Mouse (Mus musculus) forebrain, postnatal 0 days (tissue): ENCODE data around the gene Cntn5. TPM values are rescaled to one million over a fixed set of nuclear protein-coding genes. Genes with fewer than 3 reads are reported as not detected.

Source experiments
- ATAC-seq: fragments of 200-750 bp; cut with Nextera tagmentation; 2 replicates; pipeline ENCODE4 v1.8.0; 2017; ENCODE audit warnings: mild to moderate bottlenecking, moderate library complexity
- DNase-seq: peaks from one replicate; pipeline ENCODE4 v3.0.0-alpha.2; 2015
- H3K27ac ChIP-seq: fragments of 300-500 bp; sonication (generic); 2 replicates; pipeline ENCODE4 v1.5.1; 2014; ENCODE audit warnings: low read depth, mild to moderate bottlenecking, antibody characterized with exemption, low read length, moderate library complexity, mixed read lengths
- H3K27me3 ChIP-seq: fragments of 300-500 bp; sonication (generic); 2 replicates; pipeline ENCODE4 v1.6.1; 2014; ENCODE audit warnings: mild to moderate bottlenecking, low read length, mixed read lengths; ENCODE audit not compliant: insufficient read depth
- H3K36me3 ChIP-seq: fragments of 300-500 bp; sonication (generic); 2 replicates; pipeline ENCODE4 v1.6.1; 2014; ENCODE audit warnings: mild to moderate bottlenecking, moderate library complexity; ENCODE audit not compliant: insufficient read depth
- H3K4me1 ChIP-seq: fragments of 300-500 bp; sonication (generic); 2 replicates; pipeline ENCODE4 v1.6.1; 2014; ENCODE audit warnings: antibody characterized with exemption; ENCODE audit not compliant: insufficient read depth
- H3K4me2 ChIP-seq: fragments of 300-500 bp; sonication (generic); 2 replicates; pipeline ENCODE4 v1.6.1; 2014; ENCODE audit warnings: low read depth, mild to moderate bottlenecking, moderate library complexity
- H3K4me3 ChIP-seq: fragments of 300-500 bp; sonication (generic); 2 replicates; pipeline ENCODE4 v1.5.1; 2014; ENCODE audit warnings: low read depth, low read length, mixed read lengths
- H3K9ac ChIP-seq: fragments of 300-500 bp; sonication (generic); 2 replicates; pipeline ENCODE4 v1.6.1; 2014; ENCODE audit warnings: mild to moderate bottlenecking
- H3K9me3 ChIP-seq: fragments of 300-500 bp; sonication (generic); 2 replicates; pipeline ENCODE4 v1.6.1; 2016; ENCODE audit warnings: low read length
- CTCF ChIP-seq: sonication (generic); IDR thresholded peaks from 2 replicates; pipeline ENCODE4 v1.5.1; 2016; ENCODE audit warnings: antibody characterized with exemption, control low read depth, low read depth
- WGBS: fragments of 180-500 bp; shearing (Covaris S2); extraction: QIAGEN DNeasy Blood & Tissue Kit; methylation state at CpG from one replicate; pipeline ENCODE4 v1.1.7; 2014; 5-methylcytosine and 5-hydroxymethylcytosine counted together
- polyA plus RNA-seq: library from polyadenylated mRNA; unstranded; fragments of >200 nt; fragmentation: Nextera tagmentation; extraction: Ambion mirVana; gene quantifications from 2 replicates; pipeline ENCODE4 v1.2.1, GENCODE M21; 2015
- total RNA-seq: library from RNA; depleted of rRNA; stranded (reverse); fragments of >200 nt; gene quantifications from 2 replicates; pipeline ENCODE4 v1.2.3, GENCODE M21; 2014

Gene Cntn5
- total and polyA plus RNA-seq, 2 experiments from 2014 or later: 15.5 to 25.9 TPM

DNA sequence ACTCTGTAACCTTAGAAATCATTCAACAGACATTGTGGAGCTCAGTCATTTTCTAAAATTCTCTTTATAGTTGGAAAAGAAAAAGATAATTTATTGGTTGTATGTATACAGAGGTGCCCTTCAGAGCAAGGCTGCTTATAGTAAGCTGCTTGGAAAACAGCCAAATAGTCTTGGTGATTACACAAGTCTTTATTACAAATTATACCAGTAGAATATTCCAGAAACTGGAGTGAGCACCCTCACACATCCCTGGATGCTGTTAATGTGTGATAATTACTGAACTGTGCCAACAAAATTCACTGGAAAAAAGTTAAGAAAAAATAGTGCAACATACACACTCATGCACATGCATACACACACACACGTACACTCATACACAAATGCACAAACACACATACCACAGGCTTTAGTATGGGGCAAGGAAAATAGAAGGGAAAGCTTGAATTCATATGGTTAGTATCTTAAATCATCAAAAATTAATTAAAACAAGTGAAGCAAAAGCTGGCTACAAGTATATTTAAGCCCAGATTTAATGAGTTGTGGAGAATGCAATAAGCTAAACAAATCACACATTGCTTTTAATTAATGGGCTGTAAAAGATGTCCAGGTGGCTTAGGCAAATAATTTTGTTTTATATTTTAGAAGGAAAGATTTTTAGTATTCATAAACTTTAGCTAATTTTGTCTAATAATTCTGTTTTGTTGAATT lies 783.1 kb downstream of the Cntn5 start:
- no peaks in the 10 kb centered on the region for H3K4me1 ChIP-seq
- H3K36me3 ChIP-seq: no peaks in the 10 kb centered on the region
- H3K4me3 ChIP-seq: no peak overlapping the region
- no peak overlapping the region for H3K4me2 ChIP-seq
- WGBS: 67% methylated on average over 1 of the region's 1 CpGs
- H3K27me3 ChIP-seq: no peaks in the 10 kb centered on the region
- TF ChIP-seq CTCF: no peak
- H3K9me3 ChIP-seq: no peaks in the 10 kb centered on the region
- H3K27ac ChIP-seq: no peak overlapping the region
- DNase-seq: no peak
- ATAC-seq: no peak
- no peak overlapping the region for H3K9ac ChIP-seq

GRCm38 (mm10) chr9:10116581-10116980 lies 788.0 kb downstream of the Cntn5 start:
- H3K4me2 ChIP-seq: no peak overlapping the region
- ATAC-seq: no peak

DNA sequence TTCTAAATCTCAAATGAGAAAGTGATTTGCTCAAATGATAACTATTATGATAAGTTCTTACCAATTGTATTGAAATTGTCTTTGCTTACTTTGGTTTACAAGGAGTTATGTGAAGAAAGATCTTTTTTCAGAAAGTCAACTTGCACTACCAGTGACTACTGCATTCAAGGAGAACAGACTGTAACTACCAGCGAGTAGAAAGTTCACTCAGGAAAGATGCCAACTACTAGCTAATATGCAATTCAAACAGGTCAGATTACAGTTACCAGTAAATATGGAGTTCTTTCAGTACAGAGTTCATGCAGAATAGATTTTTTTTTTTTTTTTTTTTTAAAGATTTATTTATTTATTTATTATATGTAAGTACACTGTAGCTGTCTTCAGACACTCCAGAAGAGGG lies 795.4 kb downstream of the Cntn5 start:
- no peaks in the 10 kb centered on the region for H3K9me3 ChIP-seq
- no peak for TF ChIP-seq CTCF
- ATAC-seq (no peak), DNase-seq (no peak)
- H3K9ac ChIP-seq: no peak overlapping the region
- no peak overlapping the region for H3K4me2 ChIP-seq
- H3K4me1 ChIP-seq: no peaks in the 10 kb centered on the region
- H3K27me3 ChIP-seq: no peaks in the 10 kb centered on the region
- WGBS: 60% methylated on average over 1 of the region's 1 CpGs
- no peak overlapping the region for H3K4me3 ChIP-seq
- no peaks in the 10 kb centered on the region for H3K36me3 ChIP-seq
- no peak overlapping the region for H3K27ac ChIP-seq

More at GRCm38 (mm10) chr9:10116581-10116980, 788.0 kb downstream of the Cntn5 start:
- H3K4me1 ChIP-seq: no peaks in the 10 kb centered on the region
- TF ChIP-seq CTCF: no peak
- H3K27me3 ChIP-seq: no peaks in the 10 kb centered on the region
- no peak overlapping the region for H3K9ac ChIP-seq
- H3K9me3 ChIP-seq: no peaks in the 10 kb centered on the region
- no peak overlapping the region for H3K27ac ChIP-seq
- H3K36me3 ChIP-seq: no peaks in the 10 kb centered on the region
- no peak overlapping the region for H3K4me3 ChIP-seq
- no peak for DNase-seq
- 23% methylated on average over 1 of the region's 1 CpGs for WGBS

- H3K36me3 ChIP-seq: no peaks in the 10 kb centered on the region
- no peaks in the 10 kb centered on the region for H3K27me3 ChIP-seq
- DNase-seq: no peak
- no peaks in the 10 kb centered on the region for H3K4me1 ChIP-seq
- ATAC-seq: no peak
- no peak for TF ChIP-seq CTCF
- H3K4me3 ChIP-seq: no peak overlapping the region
- H3K9me3 ChIP-seq: no peaks in the 10 kb centered on the region
- no peak overlapping the region for H3K27ac ChIP-seq
- no peak overlapping the region for H3K9ac ChIP-seq
- no peak overlapping the region for H3K4me2 ChIP-seq
- 44% methylated on average over 4 of the region's 4 CpGs for WGBS
Measured at GRCm38 (mm10) chr9:10107861-10108260, 796.7 kb downstream of the Cntn5 start.

DNA sequence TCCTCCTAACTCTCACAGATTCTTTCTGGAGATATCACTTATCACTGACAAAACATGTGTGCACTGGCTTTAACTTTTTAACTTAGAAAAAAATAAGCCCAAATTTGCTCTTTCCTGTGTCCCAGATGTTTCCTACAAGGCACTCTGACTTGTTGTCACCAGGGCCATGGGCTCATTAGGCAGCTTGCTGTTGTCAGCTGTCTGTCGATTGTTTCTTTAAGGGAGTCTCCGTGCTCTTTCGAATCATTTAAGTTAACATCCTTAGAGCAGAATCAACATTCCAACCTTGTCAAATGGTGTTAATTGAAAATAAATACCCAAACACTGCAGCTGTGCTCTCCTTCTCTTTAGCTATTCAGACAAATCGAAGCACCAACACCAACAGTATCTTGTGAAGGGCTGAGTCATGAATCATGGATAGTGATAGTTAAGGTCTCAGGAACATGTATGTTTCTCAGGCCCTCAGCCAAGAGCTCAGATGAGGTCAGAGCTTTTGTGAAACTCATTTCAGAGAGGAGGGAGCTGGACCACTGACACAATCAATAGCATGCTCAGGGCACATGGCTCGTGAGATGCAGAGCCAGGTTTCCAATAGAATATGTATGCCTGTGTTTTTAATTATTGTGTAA lies 802.6 kb downstream of the Cntn5 start:
- H3K36me3 ChIP-seq: no peaks in the 10 kb centered on the region
- WGBS: 63% methylated on average over 5 of the region's 5 CpGs
- no peak for DNase-seq
- no peak overlapping the region for H3K9ac ChIP-seq
- H3K27ac ChIP-seq: no peak overlapping the region
- H3K9me3 ChIP-seq: no peaks in the 10 kb centered on the region
- no peak overlapping the region for H3K4me3 ChIP-seq
- no peaks in the 10 kb centered on the region for H3K4me1 ChIP-seq
- no peak for TF ChIP-seq CTCF
- no peak for ATAC-seq
- no peaks in the 10 kb centered on the region for H3K27me3 ChIP-seq
- no peak overlapping the region for H3K4me2 ChIP-seq

- Histone ChIP-seq H3K27me3 (no peaks in the 10 kb centered on the region), H3K4me1 (no peaks in the 10 kb centered on the region), H3K4me2 (no peak overlapping the region), H3K9me3 (no peaks in the 10 kb centered on the region), H3K4me3 (no peak overlapping the region), H3K36me3 (no peaks in the 10 kb centered on the region), H3K9ac (no peak overlapping the region), H3K27ac (no peak overlapping the region)
- TF ChIP-seq CTCF: no peak
- ATAC-seq (no peak; the same call in 1 of the 2 replicates), DNase-seq (no peak)
Measured at GRCm38 (mm10) chr9:10076282-10076681, 828.3 kb downstream of the Cntn5 start.

DNA sequence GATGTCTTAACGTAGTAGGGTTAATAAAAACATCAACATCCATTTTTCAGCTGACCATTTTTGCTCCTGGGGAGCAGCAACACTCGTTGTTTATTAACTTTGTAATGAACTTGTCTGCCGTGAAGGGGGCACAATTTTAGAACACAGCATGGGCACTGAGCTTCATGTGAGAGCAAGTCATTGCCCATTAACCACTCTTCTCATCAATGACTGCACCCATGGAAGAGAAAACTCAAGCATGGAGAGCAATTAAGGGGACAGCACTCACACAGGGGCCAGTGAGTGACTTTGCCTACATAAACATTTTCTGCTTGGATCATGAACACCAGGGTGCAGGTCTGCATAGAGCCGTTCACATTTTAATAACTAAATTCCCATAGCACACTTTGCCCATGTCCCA lies 831.2 kb downstream of the Cntn5 start:
- Histone ChIP-seq H3K4me3 (no peak overlapping the region), H3K4me2 (no peak overlapping the region), H3K9me3 (no peaks in the 10 kb centered on the region), H3K36me3 (no peaks in the 10 kb centered on the region), H3K4me1 (no peaks in the 10 kb centered on the region), H3K9ac (no peak overlapping the region), H3K27me3 (no peaks in the 10 kb centered on the region), H3K27ac (no peak overlapping the region)
- no peak for TF ChIP-seq CTCF
- 40% methylated on average over 4 of the region's 4 CpGs for WGBS
- DNase-seq (no peak), ATAC-seq (no peak)
